Mouse (Mus musculus) heart, adult 11 months (tissue): ENCODE results near the gene Grap.

Experiments used
- DNase-seq: peaks from one replicate; pipeline ENCODE4 v3.0.0; 2022

Grap gene

GRCm38 (mm10) chr11:61658360-61658922, 5.4 kb downstream of the Grap start:
- DNase-seq = no peak

GRCm38 (mm10) chr11:61659011-61659858, 6.2 kb downstream of the Grap start:
- DNase-seq = peak; percentile 97

- DNase-seq = no peak
Observed at GRCm38 (mm10) chr11:61660001-61660400, 6.9 kb downstream of the Grap start.

GRCm38 (mm10) chr11:61660806-61661392, 7.8 kb downstream of the Grap start:
- DNase-seq = no peak

- no peak for DNase-seq
Observed at GRCm38 (mm10) chr11:61662189-61662588, 9.1 kb downstream of the Grap start.

- no peak for DNase-seq
Observed at GRCm38 (mm10) chr11:61665401-61665800, 12.3 kb downstream of the Grap start.

GRCm38 (mm10) chr11:61665991-61666799, 13.1 kb downstream of the Grap start:
- DNase-seq = peak; percentile 92

GRCm38 (mm10) chr11:61667248-61667647, 14.2 kb downstream of the Grap start:
- no peak for DNase-seq

- no peak for DNase-seq
Observed at GRCm38 (mm10) chr11:61667782-61668181, 14.7 kb downstream of the Grap start.

- DNase-seq = no peak
Observed at GRCm38 (mm10) chr11:61669492-61670490, 16.7 kb downstream of the Grap start.

GRCm38 (mm10) chr11:61671781-61672383, 18.8 kb downstream of the Grap start:
- no peak for DNase-seq

- peak; percentile 92 for DNase-seq
Observed at GRCm38 (mm10) chr11:61673686-61674085, 20.6 kb downstream of the Grap start.

GRCm38 (mm10) chr11:61674151-61674838, 21.2 kb downstream of the Grap start:
- no peak for DNase-seq

GRCm38 (mm10) chr11:61674839-61675159, 21.7 kb downstream of the Grap start:
- DNase-seq = no peak

GRCm38 (mm10) chr11:61675332-61675731, 22.3 kb downstream of the Grap start:
- no peak for DNase-seq

- DNase-seq = no peak
Observed at GRCm38 (mm10) chr11:61676216-61676854, 23.3 kb downstream of the Grap start.

GRCm38 (mm10) chr11:61677709-61678108, 24.6 kb downstream of the Grap start:
- no peak for DNase-seq

- no peak for DNase-seq
Observed at GRCm38 (mm10) chr11:61679091-61679866, 26.2 kb downstream of the Grap start.

GRCm38 (mm10) chr11:61683907-61684731, 31.1 kb downstream of the Grap start, which contains the start of gene Fam83g:
Gene Fam83g, plus strand, starts transcription at chr11:61684091.
- DNase-seq = peak; percentile 96
